Mouse (Mus musculus): Measurements from ENCODE around the gene Chil1.

The Chil1 gene

DNA sequence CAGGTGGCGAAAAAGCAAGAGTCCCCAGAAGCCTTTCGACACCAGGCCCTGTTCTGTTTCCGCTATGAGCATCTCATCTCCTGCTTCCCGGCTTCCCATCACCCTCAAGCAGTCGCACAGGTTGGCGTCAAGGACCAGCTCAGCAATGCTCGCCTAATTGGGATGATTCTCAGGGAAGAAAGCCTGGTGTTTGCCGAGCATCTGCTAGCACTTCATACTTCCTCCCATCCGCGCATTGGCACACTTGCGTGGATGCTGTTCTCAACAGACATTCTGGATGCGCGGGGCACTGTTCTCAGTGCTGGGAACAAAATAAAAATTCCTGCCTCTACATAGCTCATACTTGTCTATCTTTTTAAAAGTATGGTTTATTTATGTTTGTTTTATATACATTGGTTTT lies 22.3 kb downstream of the Chil1 start:
- in situ Hi-C loops (cut with MboI), result no loop called here

DNA sequence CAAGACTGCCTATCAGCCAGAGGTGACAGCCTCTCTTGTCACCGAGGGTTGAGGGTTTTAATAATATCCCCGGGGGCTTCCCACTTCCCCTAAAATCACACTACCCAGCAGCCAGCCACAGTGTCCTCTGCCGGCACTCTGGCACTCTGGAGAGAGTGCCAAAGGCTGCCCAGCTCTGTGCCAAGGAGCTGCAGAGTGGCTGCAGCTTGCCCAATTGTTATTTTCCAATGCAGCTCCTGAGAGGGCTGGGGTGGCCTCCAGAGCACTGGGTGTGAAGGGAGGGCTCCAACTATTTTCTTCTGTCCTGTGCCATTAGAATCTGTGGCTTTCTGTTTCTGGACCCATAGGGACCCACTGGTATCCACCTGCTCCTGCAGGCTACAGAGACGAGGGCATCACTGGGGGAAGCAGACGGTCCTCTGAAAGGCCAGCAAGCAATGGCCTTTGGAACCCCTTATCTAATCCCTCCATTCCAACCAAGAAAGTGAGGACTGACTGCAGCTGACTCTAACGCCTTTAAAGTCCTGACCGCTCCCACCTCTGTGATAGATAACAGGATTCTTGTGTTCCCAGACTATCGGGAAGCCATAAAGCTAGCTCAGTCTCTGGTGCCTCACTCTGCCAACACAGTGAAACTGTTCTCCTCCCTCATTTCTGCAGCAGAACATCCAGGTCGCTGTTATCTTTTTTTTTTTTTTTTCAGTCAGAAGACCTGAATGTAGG lies 23.5 kb downstream of the Chil1 start:
- in situ Hi-C loops (cut with MboI), result no loop called here

DNA sequence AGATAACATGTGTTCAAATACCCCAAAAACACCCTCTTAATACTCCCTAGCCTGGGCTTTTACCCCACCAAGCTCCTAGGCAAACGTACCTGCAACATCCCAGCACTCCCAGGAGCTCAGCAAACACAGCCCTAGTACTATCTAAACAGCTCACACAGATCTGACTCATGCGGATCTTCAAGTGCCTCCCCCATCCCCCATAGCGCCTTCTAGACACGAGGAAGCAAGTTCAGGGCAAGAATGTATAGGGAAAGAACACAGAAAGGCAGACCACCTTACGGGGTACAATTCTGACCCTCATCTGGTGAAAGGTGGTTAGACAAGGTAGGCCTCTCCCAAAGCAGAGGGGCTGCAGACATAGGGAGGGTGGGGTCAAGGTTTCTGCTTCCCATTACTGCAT lies 24.1 kb downstream of the Chil1 start:
- in situ Hi-C loops (cut with MboI), result no loop called here

DNA sequence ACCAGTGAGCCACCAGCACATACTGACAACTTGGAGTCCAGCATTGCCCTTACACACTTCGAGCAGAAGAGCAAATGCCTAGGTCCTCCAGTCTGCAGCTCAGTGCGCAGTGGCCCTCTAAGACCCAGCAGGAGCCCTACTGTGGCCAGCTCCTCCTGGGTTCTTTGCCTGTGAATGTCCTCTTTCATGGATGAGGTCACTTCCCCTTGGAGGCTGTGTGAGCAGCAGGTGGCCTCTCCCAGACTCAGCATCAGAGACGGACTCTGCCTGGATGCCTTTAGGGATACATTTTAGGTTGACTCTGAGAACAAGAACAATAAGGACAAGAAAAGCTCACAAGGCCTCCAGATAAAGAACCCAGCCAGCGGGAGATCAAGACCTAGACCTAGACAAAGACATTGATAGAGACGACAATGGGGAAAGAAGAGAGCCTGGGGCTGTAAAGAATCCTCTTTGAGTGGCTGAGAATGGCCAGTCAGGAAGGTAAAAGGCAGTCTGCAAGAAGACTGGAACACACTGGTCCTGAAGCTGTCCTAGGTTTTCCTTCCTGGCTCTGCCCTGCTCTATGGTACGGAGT lies 28.3 kb downstream of the Chil1 start:
- in situ Hi-C loops (cut with MboI), result no loop called here

DNA sequence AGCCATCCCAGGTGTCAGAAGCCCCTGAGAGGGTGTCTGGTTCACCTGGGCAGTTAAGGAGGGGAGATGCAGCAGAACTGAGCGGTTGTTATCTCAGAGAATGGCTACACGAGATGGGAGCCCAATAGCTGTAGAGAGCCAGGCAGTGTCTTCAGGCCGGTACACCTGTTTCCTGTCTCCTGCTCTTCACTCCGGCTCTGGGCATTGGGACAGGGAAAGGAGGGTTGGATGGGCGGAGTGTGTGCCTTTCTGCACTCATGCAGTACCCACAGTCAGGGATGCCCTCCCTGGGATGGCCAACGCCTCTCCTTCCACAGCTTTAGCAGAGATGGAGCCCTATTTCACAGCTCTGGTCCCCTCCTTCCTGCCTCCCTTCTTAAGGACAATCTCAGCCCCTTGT lies 29.1 kb downstream of the Chil1 start:
- in situ Hi-C loops (cut with MboI), result no loop called here

DNA sequence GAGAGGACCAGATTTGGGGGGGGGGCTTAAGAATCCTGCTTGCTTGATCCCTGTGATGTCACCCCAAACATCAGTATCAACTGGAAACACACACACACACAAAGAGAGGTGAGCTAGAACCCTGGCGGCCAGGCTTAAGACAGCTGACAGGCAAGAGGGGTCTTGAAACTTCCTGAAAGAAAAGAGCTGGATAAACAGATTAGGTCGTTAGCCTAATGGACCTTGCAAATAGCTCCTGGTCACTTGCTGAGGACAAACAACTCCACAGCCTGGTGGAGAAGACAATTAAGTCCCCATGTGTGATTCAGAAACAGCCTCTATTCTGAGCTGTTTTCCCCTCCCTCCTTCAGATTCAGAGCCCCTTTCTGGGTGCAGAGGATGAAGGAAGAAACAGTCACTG lies 29.7 kb downstream of the Chil1 start:
- in situ Hi-C loops (cut with MboI), result no loop called here

DNA sequence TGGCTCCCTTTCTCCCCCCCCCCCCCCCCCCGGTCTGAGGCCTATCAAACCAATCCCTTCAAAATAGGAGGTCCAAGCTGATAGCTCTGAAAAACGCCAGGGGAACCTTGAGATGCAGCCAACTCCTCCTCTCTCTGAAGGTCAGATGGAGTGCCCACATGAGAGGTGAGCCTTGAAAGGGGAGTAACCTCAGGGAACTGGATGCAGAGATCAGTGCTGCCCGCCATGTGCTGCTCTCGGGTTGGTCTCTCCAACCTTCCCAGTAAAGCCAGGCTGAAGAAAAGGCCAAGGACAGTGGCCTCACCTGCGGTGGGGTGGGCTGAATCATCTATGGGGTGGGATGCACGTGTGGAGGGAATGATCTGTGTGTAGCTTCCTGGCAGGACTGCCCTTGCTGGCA lies 30.4 kb downstream of the Chil1 start:
- in situ Hi-C loops (cut with MboI), result no loop called here

DNA sequence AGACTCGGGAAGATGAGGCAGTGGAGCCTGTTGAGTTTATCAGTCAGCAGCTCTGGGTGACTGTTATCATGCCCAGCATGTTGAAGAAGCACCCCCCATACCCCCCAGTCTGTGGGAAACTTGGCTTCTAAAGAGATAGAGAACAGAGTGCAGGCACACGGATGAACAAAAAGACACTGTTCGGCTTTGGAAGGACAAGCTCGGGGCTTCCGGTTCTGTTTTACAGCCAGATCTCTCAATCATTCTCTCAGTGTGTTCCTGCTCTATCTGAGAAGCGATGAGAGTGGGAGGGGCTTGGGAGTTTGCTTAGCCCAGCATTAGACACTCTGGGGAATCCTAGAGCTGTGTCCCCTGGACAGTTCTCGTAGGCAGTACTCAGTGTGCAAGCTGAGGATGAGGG lies 31.4 kb downstream of the Chil1 start:
- in situ Hi-C loops (cut with MboI), result no loop called here

DNA sequence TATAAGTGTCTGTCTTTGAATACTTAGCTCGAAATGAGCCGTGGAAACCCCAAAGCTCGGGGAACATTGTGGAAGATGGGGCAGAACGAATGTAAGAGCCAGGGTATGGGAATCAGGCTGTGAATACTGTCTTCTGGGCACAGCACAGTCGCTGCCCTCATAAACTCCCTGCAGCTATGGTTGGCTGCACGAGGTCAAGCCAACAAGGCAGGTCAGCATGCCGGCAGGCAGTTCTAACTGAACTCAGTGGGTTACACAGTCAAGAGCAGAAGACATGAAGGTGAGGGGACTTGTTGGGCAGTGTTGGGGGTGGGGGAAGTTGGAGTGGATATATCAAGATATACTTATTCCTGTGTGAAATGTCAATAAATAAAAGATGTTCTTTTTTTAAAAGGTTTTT lies 33.1 kb downstream of the Chil1 start:
- in situ Hi-C loops (cut with MboI), result no loop called here

DNA sequence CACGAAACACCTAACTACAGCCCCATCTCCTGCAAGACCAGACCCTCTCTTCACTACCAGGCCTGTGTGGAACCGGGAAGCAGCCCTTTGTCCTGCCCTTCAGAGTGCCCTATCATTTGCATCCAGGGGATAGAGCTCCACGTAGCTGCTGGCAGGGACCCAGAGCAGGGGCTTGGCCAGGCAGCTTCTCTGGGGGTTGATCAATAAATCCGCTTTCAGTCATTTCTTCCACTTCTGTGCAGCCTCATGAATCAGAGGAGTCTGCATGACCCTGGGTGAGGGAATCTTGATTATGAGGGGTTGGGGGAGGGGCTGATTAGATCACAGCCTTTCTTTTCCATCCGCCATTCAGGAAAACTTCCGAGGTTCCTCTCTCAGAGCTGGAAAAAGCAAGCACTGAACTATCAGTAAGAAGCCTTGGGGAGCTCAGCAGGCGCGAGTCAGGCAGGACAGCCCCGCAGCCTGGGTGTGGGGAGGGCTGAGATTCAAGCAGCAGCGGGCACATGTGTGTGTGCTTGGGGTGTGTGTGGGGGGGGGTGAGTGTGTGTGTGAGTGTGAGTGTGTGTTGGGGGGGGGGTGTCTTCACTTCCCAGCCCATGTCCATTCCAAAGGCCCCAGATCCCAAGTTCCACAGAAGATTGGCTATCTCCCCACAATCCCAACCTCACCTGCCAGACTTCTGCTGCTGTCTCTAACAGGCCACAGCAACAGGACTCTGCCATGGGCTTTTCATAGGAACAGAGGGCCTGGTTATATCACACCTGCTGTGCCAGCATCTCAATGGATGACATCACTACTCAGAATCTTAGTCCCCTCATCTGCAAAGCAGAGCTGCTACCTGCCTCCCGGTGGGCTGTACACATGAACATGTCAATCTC lies 34.0 kb downstream of the Chil1 start:
- in situ Hi-C loops (cut with MboI), result no loop called here

DNA sequence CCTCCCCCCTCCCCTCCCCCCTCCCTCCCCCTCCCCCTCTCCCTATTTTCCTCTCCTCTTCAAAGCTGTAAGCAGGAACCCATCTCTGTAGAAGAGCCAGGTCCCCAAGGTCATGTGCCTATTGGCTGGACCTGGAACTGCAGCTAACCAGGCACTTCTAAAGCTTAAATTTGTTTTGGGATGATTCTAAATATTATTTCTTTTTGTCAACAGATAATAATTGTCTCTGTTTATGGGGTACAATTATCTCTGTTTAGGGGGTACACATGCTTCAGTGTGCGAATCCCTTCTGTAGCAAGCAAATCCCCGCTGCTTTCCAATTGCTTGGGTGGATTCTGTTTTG lies 34.6 kb downstream of the Chil1 start:
- in situ Hi-C loops (cut with MboI), result no loop called here

DNA sequence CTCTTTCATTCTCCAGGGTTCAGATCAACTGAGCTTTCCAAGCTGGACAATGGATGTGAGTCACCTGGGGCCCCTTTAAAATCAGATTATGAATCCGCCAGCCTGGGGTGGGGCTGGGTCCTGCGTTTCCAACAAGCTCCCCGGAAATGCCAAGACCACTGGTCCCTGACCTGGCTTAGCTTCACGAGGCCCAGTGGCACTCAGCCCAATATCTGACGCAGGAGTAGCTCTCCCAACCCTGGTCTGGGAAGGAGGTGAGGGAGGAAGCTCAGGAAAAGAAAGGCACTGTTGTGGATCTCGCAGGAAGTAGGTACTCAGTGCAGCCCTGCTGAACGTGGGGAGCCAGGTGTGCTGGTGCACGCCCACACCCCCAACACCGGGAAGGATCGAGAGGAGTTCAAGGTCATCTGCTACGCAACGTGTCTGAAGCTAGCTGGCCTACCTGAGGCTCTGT lies 35.1 kb downstream of the Chil1 start:
- in situ Hi-C loops (cut with MboI), result no loop called here

DNA sequence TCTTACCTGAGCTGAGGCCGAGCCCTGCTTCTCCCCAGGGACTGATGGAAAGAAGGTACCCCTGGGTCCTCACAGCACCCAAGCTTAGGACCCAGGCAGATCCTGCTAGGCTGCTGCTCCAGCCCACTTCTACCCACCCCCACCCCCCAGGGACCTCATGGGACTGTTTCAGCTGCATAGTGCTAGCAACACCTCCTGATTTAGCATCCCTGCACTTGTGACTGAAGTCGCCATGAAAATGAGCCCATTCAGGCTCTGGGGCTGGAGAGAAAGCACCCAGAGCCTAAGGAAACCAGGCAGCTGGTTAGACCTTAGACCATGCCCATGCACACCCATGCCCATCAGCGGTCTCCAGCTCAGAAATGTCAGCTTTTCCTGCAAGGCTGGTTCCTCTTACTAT lies 36.0 kb downstream of the Chil1 start:
- in situ Hi-C loops (cut with MboI), result no loop called here

DNA sequence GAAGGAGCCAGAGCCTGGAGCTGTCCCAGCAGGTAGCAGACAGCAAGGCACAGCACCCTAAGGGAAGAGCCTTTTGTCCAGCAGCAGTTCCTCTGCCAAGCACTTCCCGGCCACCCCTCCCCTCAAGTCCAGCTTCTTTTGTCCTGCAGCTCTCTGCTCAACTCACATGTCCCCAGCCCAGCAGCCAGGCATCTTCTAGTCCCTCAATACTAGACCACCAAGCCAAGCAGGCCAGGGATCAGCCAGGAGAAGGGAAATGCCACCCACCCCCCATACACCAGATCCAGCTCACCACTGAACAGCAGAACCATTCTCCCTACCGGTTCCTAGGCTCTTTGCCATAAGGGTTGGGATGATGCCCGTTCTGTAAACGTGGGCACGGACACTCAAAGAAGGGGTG lies 37.6 kb downstream of the Chil1 start:
- in situ Hi-C loops (cut with MboI), result no loop called here

DNA sequence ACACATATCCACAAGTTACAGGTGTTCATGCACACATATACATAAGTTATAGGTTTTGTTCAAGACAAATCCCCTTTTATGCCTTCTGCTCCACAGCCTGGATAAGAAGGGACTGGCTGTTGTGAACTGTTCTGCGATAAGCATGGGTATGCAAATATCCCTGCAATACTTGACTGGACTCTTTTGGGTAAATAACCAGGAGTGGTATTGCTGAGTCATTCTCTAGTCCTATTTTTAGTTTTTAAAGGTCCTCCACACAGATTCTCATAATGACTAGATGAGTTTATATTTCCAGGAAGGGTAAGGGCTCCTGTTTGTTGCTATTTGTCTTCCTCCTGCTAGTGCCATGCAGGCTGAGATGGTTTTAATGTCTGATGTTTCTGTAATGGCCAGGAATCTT lies 39.2 kb downstream of the Chil1 start:
- in situ Hi-C loops (cut with MboI), result no loop called here

DNA sequence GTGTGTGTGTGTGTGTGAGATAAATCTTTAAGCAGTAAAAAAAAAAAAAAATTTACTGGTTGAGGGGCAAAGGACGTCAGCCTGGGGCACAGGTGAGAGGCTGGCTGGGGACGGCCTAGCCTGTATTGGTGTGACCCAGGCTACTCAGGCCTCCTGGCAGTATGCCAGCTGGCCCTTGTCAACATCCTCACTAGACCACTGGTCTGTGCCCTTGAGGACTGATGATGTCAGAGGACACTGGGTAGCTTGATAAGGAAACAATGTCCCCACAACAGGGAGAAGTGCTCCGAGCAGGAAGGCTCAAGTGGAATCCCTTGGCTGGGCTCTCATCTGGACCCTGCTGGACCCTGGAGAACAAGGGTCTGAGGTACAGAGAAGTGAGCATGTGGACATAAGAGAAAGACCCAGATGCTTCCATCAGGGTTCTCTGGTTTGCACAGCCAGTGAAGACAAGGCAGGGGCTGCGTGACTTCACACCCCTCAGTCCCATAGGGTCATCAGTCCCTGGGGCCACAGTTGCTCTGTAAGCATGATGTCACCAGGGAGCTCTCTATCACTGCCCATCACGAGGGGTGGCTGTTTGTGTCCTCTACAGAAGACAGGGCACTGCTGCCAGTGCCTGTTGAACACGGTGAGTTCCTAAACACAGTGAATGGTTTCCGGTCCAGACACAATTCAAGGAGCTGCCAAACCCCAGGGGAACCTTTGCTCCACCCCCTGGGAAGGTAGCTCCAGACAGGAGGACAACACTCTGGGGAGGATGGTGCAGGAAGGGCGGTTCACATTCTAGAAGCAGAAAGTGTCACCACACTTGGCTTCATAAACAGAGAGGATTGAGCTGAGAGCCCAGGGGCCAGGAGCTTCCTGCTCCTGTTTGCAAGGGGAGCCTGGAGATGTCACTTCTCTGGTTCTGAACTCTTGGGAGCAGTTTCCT lies 40.4 kb downstream of the Chil1 start:
- in situ Hi-C loops (cut with MboI), result no loop called here

DNA sequence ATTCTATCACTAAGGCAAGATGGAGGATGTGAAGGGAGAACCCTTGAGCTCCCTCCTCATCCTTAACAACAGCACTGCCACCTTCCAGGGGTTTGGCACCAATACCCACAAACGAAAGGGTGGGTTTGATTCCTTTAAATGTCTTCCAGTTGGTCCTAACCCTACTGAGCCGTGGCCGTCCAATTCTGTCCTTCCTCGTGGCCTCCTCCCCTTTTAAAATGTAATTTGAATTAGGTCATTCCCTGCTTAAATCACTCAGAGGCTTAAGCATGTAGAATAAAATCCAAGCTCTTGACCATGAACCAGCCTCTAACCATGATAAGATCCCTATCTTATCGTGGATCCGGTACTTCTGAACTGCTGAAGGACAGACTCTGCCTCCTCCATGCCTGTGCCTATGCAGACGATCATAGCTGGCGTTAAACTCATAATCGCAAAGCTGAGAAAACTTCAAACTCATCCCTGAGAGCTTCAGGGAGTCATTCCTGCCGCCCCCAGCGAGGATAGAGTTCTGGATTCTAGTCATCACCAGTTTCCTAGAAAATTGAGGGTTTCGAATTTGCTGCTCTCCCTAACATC lies 42.8 kb downstream of the Chil1 start:
- in situ Hi-C loops (cut with MboI), result no loop called here

DNA sequence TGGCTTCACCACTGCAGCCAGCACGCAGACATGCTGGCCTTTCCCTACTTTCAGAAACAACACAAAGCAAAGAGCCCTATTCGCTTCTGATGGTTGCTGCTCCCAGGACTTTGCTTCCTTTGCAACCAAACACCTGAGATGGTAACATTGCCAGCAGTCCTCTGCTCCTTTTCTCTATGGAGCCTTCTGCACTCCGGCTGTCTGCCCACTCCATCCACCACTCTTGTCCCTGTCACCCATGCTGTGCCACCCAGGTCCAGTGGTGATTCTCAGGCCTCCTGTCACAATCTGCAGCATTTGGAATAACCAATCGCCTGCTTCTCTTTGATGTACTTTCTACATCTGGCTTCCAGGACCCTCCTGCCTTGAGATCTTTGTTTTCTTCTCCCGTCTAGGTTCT lies 43.4 kb downstream of the Chil1 start:
- in situ Hi-C loops (cut with MboI), result no loop called here

DNA sequence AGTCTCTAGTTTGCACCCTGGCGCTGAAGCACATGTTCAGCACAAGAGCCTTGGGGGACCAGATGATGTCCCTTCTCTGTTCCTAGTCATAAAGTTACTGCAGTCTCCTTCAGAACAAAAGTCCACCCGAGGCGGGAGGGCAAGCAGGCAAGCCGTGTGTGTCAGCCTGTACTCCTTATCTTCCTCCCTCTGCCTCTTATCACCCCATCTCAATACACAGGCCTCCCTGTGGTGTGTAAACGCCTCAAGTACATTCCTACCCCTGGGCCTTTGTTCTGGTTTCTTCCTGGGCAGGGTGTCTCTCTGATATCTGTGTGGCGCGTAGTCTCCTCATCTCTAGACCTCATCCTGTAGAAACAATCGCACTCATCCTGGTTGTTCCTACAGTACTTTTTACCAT lies 44.8 kb downstream of the Chil1 start:
- in situ Hi-C loops (cut with MboI), result no loop called here

DNA sequence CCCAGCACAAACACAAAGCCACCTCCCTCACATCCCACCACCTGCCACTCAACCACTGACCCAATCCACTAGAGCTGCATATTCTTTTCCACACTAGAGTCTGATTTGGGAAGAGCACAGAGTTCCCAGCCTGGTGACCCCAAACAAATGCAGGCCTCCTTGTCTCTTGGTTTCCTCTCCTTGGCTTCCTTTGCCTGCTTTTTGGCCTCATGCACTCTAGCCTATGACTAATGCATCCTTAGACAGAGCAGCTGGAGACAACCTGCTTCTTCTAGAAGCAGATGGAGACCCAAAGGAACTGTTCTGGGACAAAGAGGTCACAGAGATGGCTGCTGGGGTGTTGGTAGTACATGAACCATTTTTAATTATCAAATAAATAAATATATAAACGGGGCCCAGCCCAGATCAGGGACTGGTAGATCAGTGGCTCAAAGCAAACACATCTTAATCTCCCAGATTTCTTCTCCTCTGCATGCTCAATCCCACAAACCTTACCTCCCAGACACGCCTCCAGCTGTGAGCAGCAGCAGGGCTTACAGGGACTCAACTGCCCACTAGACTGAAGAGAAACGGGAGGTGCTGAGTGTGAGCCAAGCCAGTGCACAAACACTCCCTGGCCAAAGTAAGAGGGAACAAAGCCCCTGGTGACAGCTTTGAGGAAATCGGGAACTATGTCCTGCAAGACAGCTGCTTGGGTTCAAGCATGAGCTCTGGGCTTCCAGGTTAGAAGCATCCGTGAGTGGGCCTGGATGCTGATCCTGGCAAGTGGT lies 48.0 kb downstream of the Chil1 start:
- in situ Hi-C loops (cut with MboI), result no loop called here
